ENCODE assay signal across 22 mouse cellular contexts in genomic region chr7:88318474-88318873, GRCm38 (mm10).
"Had no signal": no experiment of that assay in that cellular context is flagged by ENCODE, and none has a peak within 500 bp of the region (broad histone marks: within the 10 kb centered on the region; RNA-seq: fewer than 3 reads in every experiment).

No protein-coding gene starts in this region.

- H3K36me3 ChIP-seq: kidney, embryonic 15.5 days; limb, embryonic 10.5 days; limb, embryonic 13.5 days; liver, embryonic 12.5 days; liver, embryonic 15.5 days; lung, embryonic 15.5 days; midbrain, embryonic 10.5 days; midbrain, embryonic 13.5 days; stomach, embryonic 15.5 days had no signal

- DNase-seq: kidney, adult 8-10 months; kidney, postnatal 10 days; kidney, postnatal 4 days; liver; lung, adult 18-20 months; lung, postnatal 10 days; lung, postnatal 36 days; right cerebral cortex, postnatal 25 days; spleen, adult 18-20 months; thymus, adult 2 months; thymus, postnatal 25 days had no signal

- H3K4me1 ChIP-seq: kidney, embryonic 15.5 days; limb, embryonic 10.5 days; liver, embryonic 12.5 days; liver, embryonic 15.5 days; midbrain, embryonic 10.5 days had no signal

- H3K9me3 ChIP-seq: kidney, embryonic 15.5 days; limb, embryonic 10.5 days; limb, embryonic 13.5 days; liver, embryonic 12.5 days; liver, embryonic 15.5 days; lung, embryonic 15.5 days; megakaryocyte, embryonic 14.5 days; midbrain, embryonic 10.5 days; midbrain, embryonic 13.5 days; stomach, embryonic 15.5 days had no signal

- H3K9ac ChIP-seq: kidney, embryonic 15.5 days; limb, embryonic 13.5 days; liver, embryonic 12.5 days; liver, embryonic 15.5 days; lung, embryonic 15.5 days; midbrain, embryonic 13.5 days; stomach, embryonic 15.5 days had no signal

- H3K27ac ChIP-seq: kidney, embryonic 15.5 days; limb, embryonic 10.5 days; limb, embryonic 13.5 days; liver, embryonic 12.5 days; liver, embryonic 15.5 days; lung, embryonic 15.5 days; midbrain, embryonic 10.5 days; midbrain, embryonic 13.5 days; stomach, embryonic 15.5 days had no signal

- H3K27me3 ChIP-seq: kidney, embryonic 15.5 days; limb, embryonic 13.5 days; liver, embryonic 12.5 days; liver, embryonic 15.5 days; lung, embryonic 15.5 days; megakaryocyte, embryonic 14.5 days; midbrain, embryonic 13.5 days; stomach, embryonic 15.5 days had no signal

- H3K4me3 ChIP-seq: kidney, embryonic 15.5 days; limb, embryonic 10.5 days; limb, embryonic 13.5 days; liver, embryonic 12.5 days; liver, embryonic 15.5 days; lung, embryonic 15.5 days; megakaryocyte, embryonic 14.5 days; midbrain, embryonic 10.5 days; midbrain, embryonic 13.5 days; myocyte; stomach, embryonic 15.5 days had no signal
